Mouse (Mus musculus): ENCODE data around the gene Eif2ak3. TPM values are rescaled to one million over a fixed set of nuclear protein-coding genes. Genes with fewer than 3 reads are reported as not detected.

Gene Eif2ak3
- polyA plus RNA-seq, 1 experiment, result 3.3 TPM

- H3K79me2 ChIP-seq (ENCODE audit: control insufficient read depth, insufficient read depth), result no peaks in the 10 kb centered on the region
- no peaks in the 10 kb centered on the region for H3K36me3 ChIP-seq (ENCODE audit: control insufficient read depth, insufficient read depth)
- no peak for TF ChIP-seq POLR2AphosphoS2 (IDR thresholded peaks at IDR 0.05; ENCODE audit: insufficient read length, low read depth)
- TF ChIP-seq E2F4 (IDR thresholded peaks at IDR 0.05; ENCODE audit: insufficient read depth), result no peak
- TF ChIP-seq CEBPB (IDR thresholded peaks at IDR 0.05; ENCODE audit: insufficient read depth, poor library complexity, severe bottlenecking), result no peak
- no peak for TF ChIP-seq SRF (IDR thresholded peaks at IDR 0.05; ENCODE audit: control insufficient read depth, insufficient read length, low read depth)
- no peak for TF ChIP-seq MAX (IDR thresholded peaks at IDR 0.05; ENCODE audit: low read depth)
- TF ChIP-seq TCF12 (IDR thresholded peaks at IDR 0.05; ENCODE audit: insufficient read depth, poor library complexity, severe bottlenecking), result no peak
- no peak for TF ChIP-seq REST (IDR thresholded peaks at IDR 0.05; ENCODE audit: insufficient read depth, insufficient read length)
- TF ChIP-seq POLR2A (IDR thresholded peaks at IDR 0.05; ENCODE audit: insufficient read length, low read depth), result no peak
- TF ChIP-seq TCF3 (IDR thresholded peaks at IDR 0.05; ENCODE audit: insufficient read length, low read depth), result no peak
- no peak for TF ChIP-seq USF1 (IDR thresholded peaks at IDR 0.05; ENCODE audit: low read depth)
- TF ChIP-seq MYOD1 (IDR thresholded peaks at IDR 0.05; ENCODE audit: control insufficient read depth in 1 of 3, insufficient read length in 2 of 3, low read depth in 2 of 3), result no peak
- TF ChIP-seq MYOG (IDR thresholded peaks at IDR 0.05; ENCODE audit: control insufficient read depth in 1 of 3, insufficient read depth in 1 of 3, insufficient read length in 2 of 3, low read depth in 2 of 3), result no peak
- H3K4me2 ChIP-seq (ENCODE audit: low read depth), result no peak overlapping the region
- no peaks in the 10 kb centered on the region for H3K27me3 ChIP-seq (ENCODE audit: control insufficient read depth, insufficient read depth, insufficient read length)
- no peak overlapping the region for H3K4me3 ChIP-seq
- no peak overlapping the region for H3ac ChIP-seq (ENCODE audit: control insufficient read depth, insufficient read length)
Observed at GRCm38 (mm10) chr6:70899594-70900003, 55.3 kb downstream of the Eif2ak3 start.

GRCm38 (mm10) chr6:70903689-70904088 lies 59.4 kb downstream of the Eif2ak3 start:
- Histone ChIP-seq H3K4me3 (no peak overlapping the region), H3K27me3 (ENCODE audit: control insufficient read depth, insufficient read depth, insufficient read length) (no peaks in the 10 kb centered on the region), H3K79me2 (ENCODE audit: control insufficient read depth, insufficient read depth) (no peaks in the 10 kb centered on the region), H3ac (ENCODE audit: control insufficient read depth, insufficient read length) (no peak overlapping the region), H3K36me3 (ENCODE audit: control insufficient read depth, insufficient read depth) (no peaks in the 10 kb centered on the region), H3K4me2 (ENCODE audit: low read depth) (no peak overlapping the region)
- no peak for TF ChIP-seq REST (IDR thresholded peaks at IDR 0.05; ENCODE audit: insufficient read depth, insufficient read length)
- no peak for TF ChIP-seq MYOG (IDR thresholded peaks at IDR 0.05; ENCODE audit: control insufficient read depth in 1 of 3, insufficient read depth in 1 of 3, insufficient read length in 2 of 3, low read depth in 2 of 3)
- no peak for TF ChIP-seq E2F4 (IDR thresholded peaks at IDR 0.05; ENCODE audit: insufficient read depth)
- no peak for TF ChIP-seq TCF3 (IDR thresholded peaks at IDR 0.05; ENCODE audit: insufficient read length, low read depth)
- TF ChIP-seq SRF (IDR thresholded peaks at IDR 0.05; ENCODE audit: control insufficient read depth, insufficient read length, low read depth), result no peak

- no peak overlapping the region for H3K4me2 ChIP-seq (ENCODE audit: low read depth)
- no peak overlapping the region for H3K4me3 ChIP-seq
- TF ChIP-seq POLR2AphosphoS2 (IDR thresholded peaks at IDR 0.05; ENCODE audit: insufficient read length, low read depth) (no peak), CEBPB (IDR thresholded peaks at IDR 0.05; ENCODE audit: insufficient read depth, poor library complexity, severe bottlenecking) (no peak), USF1 (IDR thresholded peaks at IDR 0.05; ENCODE audit: low read depth) (no peak), TCF12 (IDR thresholded peaks at IDR 0.05; ENCODE audit: insufficient read depth, poor library complexity, severe bottlenecking) (no peak), MAX (IDR thresholded peaks at IDR 0.05; ENCODE audit: low read depth) (no peak), TCF3 (IDR thresholded peaks at IDR 0.05; ENCODE audit: insufficient read length, low read depth) (no peak), REST (IDR thresholded peaks at IDR 0.05; ENCODE audit: insufficient read depth, insufficient read length) (no peak), POLR2A (IDR thresholded peaks at IDR 0.05; ENCODE audit: insufficient read length, low read depth) (no peak), E2F4 (IDR thresholded peaks at IDR 0.05; ENCODE audit: insufficient read depth) (no peak), MYOD1 (IDR thresholded peaks at IDR 0.05; ENCODE audit: control insufficient read depth in 1 of 3, insufficient read length in 2 of 3, low read depth in 2 of 3) (no peak), SRF (IDR thresholded peaks at IDR 0.05; ENCODE audit: control insufficient read depth, insufficient read length, low read depth) (no peak), MYOG (IDR thresholded peaks at IDR 0.05; ENCODE audit: control insufficient read depth in 1 of 3, insufficient read depth in 1 of 3, insufficient read length in 2 of 3, low read depth in 2 of 3) (no peak)
- no peaks in the 10 kb centered on the region for H3K36me3 ChIP-seq (ENCODE audit: control insufficient read depth, insufficient read depth)
- H3K27me3 ChIP-seq (ENCODE audit: control insufficient read depth, insufficient read depth, insufficient read length), result peaks cover 15% of the 10 kb centered on the region
- H3K79me2 ChIP-seq (ENCODE audit: control insufficient read depth, insufficient read depth), result no peaks in the 10 kb centered on the region
- H3ac ChIP-seq (ENCODE audit: control insufficient read depth, insufficient read length), result no peak overlapping the region
Observed at GRCm38 (mm10) chr6:70909572-70909971, 65.3 kb downstream of the Eif2ak3 start.

GRCm38 (mm10) chr6:70910285-70910684 lies 66.0 kb downstream of the Eif2ak3 start:
- H3K27me3 ChIP-seq (ENCODE audit: control insufficient read depth, insufficient read depth, insufficient read length), result peaks cover 15% of the 10 kb centered on the region
- TF ChIP-seq POLR2A (IDR thresholded peaks at IDR 0.05; ENCODE audit: insufficient read length, low read depth) (no peak), POLR2AphosphoS2 (IDR thresholded peaks at IDR 0.05; ENCODE audit: insufficient read length, low read depth) (no peak), TCF3 (IDR thresholded peaks at IDR 0.05; ENCODE audit: insufficient read length, low read depth) (no peak), E2F4 (IDR thresholded peaks at IDR 0.05; ENCODE audit: insufficient read depth) (no peak), CEBPB (IDR thresholded peaks at IDR 0.05; ENCODE audit: insufficient read depth, poor library complexity, severe bottlenecking) (no peak), MYOG (IDR thresholded peaks at IDR 0.05; ENCODE audit: control insufficient read depth in 1 of 3, insufficient read depth in 1 of 3, insufficient read length in 2 of 3, low read depth in 2 of 3) (no peak), USF1 (IDR thresholded peaks at IDR 0.05; ENCODE audit: low read depth) (no peak), TCF12 (IDR thresholded peaks at IDR 0.05; ENCODE audit: insufficient read depth, poor library complexity, severe bottlenecking) (no peak), MAX (IDR thresholded peaks at IDR 0.05; ENCODE audit: low read depth) (no peak), REST (IDR thresholded peaks at IDR 0.05; ENCODE audit: insufficient read depth, insufficient read length) (no peak), SRF (IDR thresholded peaks at IDR 0.05; ENCODE audit: control insufficient read depth, insufficient read length, low read depth) (no peak), MYOD1 (IDR thresholded peaks at IDR 0.05; ENCODE audit: control insufficient read depth in 1 of 3, insufficient read length in 2 of 3, low read depth in 2 of 3) (no peak)
- no peaks in the 10 kb centered on the region for H3K36me3 ChIP-seq (ENCODE audit: control insufficient read depth, insufficient read depth)
- H3ac ChIP-seq (ENCODE audit: control insufficient read depth, insufficient read length), result no peak overlapping the region
- H3K4me2 ChIP-seq (ENCODE audit: low read depth), result no peak overlapping the region
- no peak overlapping the region for H3K4me3 ChIP-seq
- H3K79me2 ChIP-seq (ENCODE audit: control insufficient read depth, insufficient read depth), result no peaks in the 10 kb centered on the region

Data from myocyte (in vitro differentiated cells).